Mouse (Mus musculus): Measurements from ENCODE around the gene Pla2g3. TPM values are rescaled to one million over a fixed set of nuclear protein-coding genes. Genes with fewer than 3 reads are reported as not detected.

Gene Pla2g3
- total and polyA plus RNA-seq, 3 experiments: not detected

DNA sequence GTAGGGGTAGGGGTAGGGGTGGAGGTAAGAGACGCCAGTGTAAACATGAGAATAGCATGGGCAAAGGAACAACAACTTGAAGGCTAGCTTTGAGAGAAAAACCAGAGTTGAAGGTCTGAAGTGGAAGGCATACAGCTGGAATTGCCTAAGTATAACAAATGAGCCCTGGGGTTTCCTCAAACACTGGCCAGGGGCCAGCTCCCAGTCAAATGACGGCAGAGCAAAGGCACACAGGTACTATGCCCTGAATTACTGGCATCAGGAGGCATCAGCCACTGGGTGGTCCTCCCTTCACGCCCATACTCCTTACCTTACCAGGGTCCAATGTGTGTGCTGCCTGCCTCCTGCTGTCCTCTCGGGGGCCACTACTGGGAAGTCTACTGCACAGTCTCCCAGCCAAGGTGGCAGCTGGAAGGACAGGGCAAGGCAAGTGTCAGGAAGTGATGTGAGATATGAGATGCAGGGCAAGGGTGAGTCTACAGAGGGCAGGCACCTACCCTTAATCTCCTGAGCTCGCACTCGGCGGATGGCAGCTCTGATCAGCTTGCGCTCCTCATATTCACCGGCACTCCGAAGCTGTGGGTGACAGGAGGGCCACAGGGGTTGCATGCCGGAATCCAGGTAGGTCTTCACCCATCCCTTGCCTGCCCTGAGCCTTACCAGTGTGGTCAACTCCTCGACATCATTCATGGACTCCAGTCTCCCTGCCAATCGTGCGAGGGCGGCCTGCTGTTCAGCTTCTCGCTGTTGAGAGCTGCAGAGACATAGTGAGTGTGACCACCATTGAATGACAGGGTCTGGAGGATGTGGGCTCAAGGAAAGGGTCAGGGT is 44.2 kb downstream of the Pla2g3 start:
- no peak overlapping the region for H3K4me3 ChIP-seq (replicated peaks in 1 of 3; ENCODE audit: low read depth in 2 of 3, low read length in 2 of 3, poor library complexity in 1 of 3)
- H3K9ac ChIP-seq (ENCODE audit: insufficient read depth, low read depth): no peak overlapping the region
- TF ChIP-seq MXI1 (IDR thresholded peaks at IDR 0.05; ENCODE audit: low read depth, low read length): no peak
- no peak for TF ChIP-seq UBTF (IDR thresholded peaks at IDR 0.05; ENCODE audit: low read depth, low read length)
- no peak for TF ChIP-seq GABPA (IDR thresholded peaks at IDR 0.05; ENCODE audit: insufficient replicate concordance, low read depth, low read length)
- no peak for TF ChIP-seq JUN (IDR thresholded peaks at IDR 0.05; ENCODE audit: insufficient read depth, low read depth, low read length)
- no peak for TF ChIP-seq NRF1 (IDR thresholded peaks at IDR 0.05; ENCODE audit: low read depth, low read length)
- no peaks in the 10 kb centered on the region for H3K9me3 ChIP-seq (replicated peaks; ENCODE audit: low read length)
- no peaks in the 10 kb centered on the region for H3K27me3 ChIP-seq (replicated peaks)
- H3K79me2 ChIP-seq (replicated peaks; ENCODE audit: control insufficient read depth, extremely low read depth, insufficient read depth, poor library complexity, severe bottlenecking): no peaks in the 10 kb centered on the region
- dilution Hi-C loops (cut with MboI; ENCODE audit: extremely low pct_ligation_motif_present, extremely low pct_unique_long_range_greater_than_20kb, low sequenced_read_pairs): no loop called here
- peaks cover 0 to 36% of the 10 kb centered on the region in 2 experiments for H3K36me3 ChIP-seq (replicated peaks in 1 of 2; ENCODE audit: control insufficient read depth in 1 of 2, insufficient read depth in 1 of 2, low read length in 1 of 2)
- H3K4me2 ChIP-seq (ENCODE audit: insufficient read depth, low read depth, poor library complexity, severe bottlenecking): no peak overlapping the region
- no peak for DNase-seq (ENCODE audit: extremely low read depth)
- peaks cover 6 to 43% of the 10 kb centered on the region in 2 experiments for H3K4me1 ChIP-seq (ENCODE audit: control insufficient read depth in 1 of 2, insufficient read depth in 2 of 2)
- no peak overlapping the region for H3K27ac ChIP-seq (ENCODE audit: insufficient read depth, low read depth)
- in situ Hi-C loops (cut with MboI; ENCODE audit: low pct_ligation_motif_present, low pct_unique_long_range_greater_than_20kb, low sequenced_read_pairs): loop anchor here (25.0 kb wide), 1 partner anchor 380 kb away; the partner anchor contains the start of gene Slc35e4

DNA sequence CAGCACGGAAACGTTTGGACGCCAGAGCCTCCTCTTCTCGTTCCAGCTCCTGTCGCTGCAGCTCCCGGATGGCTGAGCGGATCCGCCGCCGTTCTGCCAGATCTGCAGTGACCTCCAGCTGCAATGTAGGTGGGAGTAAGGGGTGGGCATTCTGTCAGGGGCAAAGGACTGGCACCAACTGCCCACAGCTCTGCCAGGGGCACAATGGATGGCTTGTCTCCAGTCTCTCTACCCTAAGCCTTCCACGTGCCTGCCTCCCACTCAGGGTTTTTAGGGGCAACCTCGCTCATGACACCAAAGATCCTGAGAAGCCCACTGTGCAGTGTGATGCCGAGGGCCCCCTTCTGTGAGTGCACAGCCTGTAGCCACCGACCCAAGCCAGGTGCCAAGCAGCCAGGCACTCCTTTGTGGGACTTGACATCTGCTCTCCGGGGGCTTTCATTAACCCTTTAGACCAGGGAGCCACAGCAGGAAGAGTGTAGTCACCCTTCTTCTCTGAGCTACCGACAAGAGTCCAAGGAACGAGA is 45.4 kb downstream of the Pla2g3 start:
- H3K4me1 ChIP-seq (ENCODE audit: control insufficient read depth in 1 of 2, insufficient read depth in 2 of 2): peaks cover 6 to 52% of the 10 kb centered on the region in 2 experiments
- no peak for DNase-seq (ENCODE audit: extremely low read depth)
- H3K9ac ChIP-seq (ENCODE audit: insufficient read depth, low read depth): no peak overlapping the region
- H3K36me3 ChIP-seq (replicated peaks in 1 of 2; ENCODE audit: control insufficient read depth in 1 of 2, insufficient read depth in 1 of 2, low read length in 1 of 2): peaks cover 0 to 34% of the 10 kb centered on the region in 2 experiments
- no peaks in the 10 kb centered on the region for H3K79me2 ChIP-seq (replicated peaks; ENCODE audit: control insufficient read depth, extremely low read depth, insufficient read depth, poor library complexity, severe bottlenecking)
- dilution Hi-C loops (cut with MboI; ENCODE audit: extremely low pct_ligation_motif_present, extremely low pct_unique_long_range_greater_than_20kb, low sequenced_read_pairs): no loop called here
- no peak overlapping the region for H3K27ac ChIP-seq (ENCODE audit: insufficient read depth, low read depth)
- H3K9me3 ChIP-seq (replicated peaks; ENCODE audit: low read length): no peaks in the 10 kb centered on the region
- H3K4me3 ChIP-seq (replicated peaks in 1 of 3; ENCODE audit: low read depth in 2 of 3, low read length in 2 of 3, poor library complexity in 1 of 3): no peak overlapping the region
- TF ChIP-seq KAT2A (IDR thresholded peaks at IDR 0.05; ENCODE audit: insufficient replicate concordance, low read length): no peak
- TF ChIP-seq ETS1 (conservative IDR thresholded peaks at IDR 0.05; ENCODE audit: low read depth, low read length): no peak
- no peak for TF ChIP-seq RAD21 (IDR thresholded peaks at IDR 0.05; ENCODE audit: low read depth, low read length)
- TF ChIP-seq CHD1 (IDR thresholded peaks at IDR 0.05; ENCODE audit: low read depth, low read length): no peak
- no peak for TF ChIP-seq RCOR1 (conservative IDR thresholded peaks at IDR 0.05; ENCODE audit: low read depth, low read length)
- no peak for TF ChIP-seq EP300 (IDR thresholded peaks at IDR 0.05; ENCODE audit: low read length)
- no peak for TF ChIP-seq IRF4 (IDR thresholded peaks at IDR 0.05; ENCODE audit: low read depth, low read length)
- TF ChIP-seq MYC (IDR thresholded peaks at IDR 0.05; ENCODE audit: low read depth, low read length): no peak
- TF ChIP-seq HCFC1 (IDR thresholded peaks at IDR 0.05; ENCODE audit: low read depth, low read length): no peak
- no peak for TF ChIP-seq ZNF384 (IDR thresholded peaks at IDR 0.05; ENCODE audit: low read depth, low read length)
- in situ Hi-C loops (cut with MboI; ENCODE audit: low pct_ligation_motif_present, low pct_unique_long_range_greater_than_20kb, low sequenced_read_pairs): loop anchor here (25.0 kb wide), 1 partner anchor 379 kb away; the partner anchor contains the start of gene Slc35e4
- no peak overlapping the region for H3K4me2 ChIP-seq (ENCODE audit: insufficient read depth, low read depth, poor library complexity, severe bottlenecking)
- no peaks in the 10 kb centered on the region for H3K27me3 ChIP-seq (replicated peaks)
